Mouse (Mus musculus) testis, adult 2 months (tissue): Measurements from ENCODE around the gene Hsd11b2.

ENCODE experiments used
- CTCF ChIP-seq: fragments of 200-500 bp; IDR thresholded peaks from 2 replicates; pipeline ENCODE4 v1.5.1; 2012; ENCODE audit warnings: low read depth, mild to moderate bottlenecking, inconsistent platforms, low read length, moderate library complexity; ENCODE audit not compliant: control insufficient read depth, insufficient read depth, insufficient replicate concordance
- POLR2A ChIP-seq: fragments of 200-500 bp; IDR thresholded peaks from 2 replicates; pipeline ENCODE4 v1.6.1; 2012; ENCODE audit warnings: low read depth, mild to moderate bottlenecking, inconsistent platforms, low read length, moderate library complexity; ENCODE audit not compliant: control insufficient read depth

- TF ChIP-seq POLR2A (no peak), CTCF (peak; percentile 84; the same call in 1 of the 2 replicates)
Observed at GRCm38 (mm10) chr8:105516018-105516645, 2.4 kb upstream of the Hsd11b2 start.
